Mouse (Mus musculus) myocyte (in vitro differentiated cells): ENCODE data around the gene Vcp.
A peak's percentile ranks its signal among the peaks of the same experiment; 100 is the strongest.
"Not testable (repeated sequence)": the region's sequence is repeated elsewhere in the genome, so short reads cannot be mapped to it uniquely, and the experiment has no call there.

Experiments used
- CEBPB ChIP-seq: IDR thresholded peaks from 2 replicates; pipeline ENCODE4 v1.6.1; 2011; ENCODE audit warnings: mild to moderate bottlenecking, moderate library complexity; ENCODE audit not compliant: poor library complexity, insufficient read depth, severe bottlenecking
- E2F4 ChIP-seq: IDR thresholded peaks from one replicate; pipeline ENCODE4 v1.6.1; 2011; ENCODE audit warnings: mild to moderate bottlenecking, control low read depth, moderate library complexity; ENCODE audit not compliant: insufficient read depth
- MAX ChIP-seq: IDR thresholded peaks from one replicate; pipeline ENCODE4 v1.6.1; 2011; ENCODE audit warnings: low read depth, mild to moderate bottlenecking, control low read depth
- MYOD1 ChIP-seq, 3 experiments: IDR thresholded peaks; one replicate each; pipeline ENCODE4 v1.6.1; 2011; ENCODE audit warnings: control low read depth in 2 of 3, low read depth in 2 of 3, mild to moderate bottlenecking in 2 of 3, moderate library complexity in 1 of 3; ENCODE audit not compliant: insufficient read length in 2 of 3, control insufficient read depth in 1 of 3
- MYOG ChIP-seq, 3 experiments: IDR thresholded peaks; one replicate each; pipeline ENCODE4 v1.6.1; 2011; ENCODE audit warnings: control low read depth in 2 of 3, low read depth in 2 of 3, mild to moderate bottlenecking in 2 of 3; ENCODE audit not compliant: insufficient read length in 2 of 3, control insufficient read depth in 1 of 3, insufficient read depth in 1 of 3
- POLR2A ChIP-seq: IDR thresholded peaks from one replicate; pipeline ENCODE4 v1.6.1; 2011; ENCODE audit warnings: low read depth, mild to moderate bottlenecking, control low read depth, moderate library complexity; ENCODE audit not compliant: insufficient read length
- POLR2AphosphoS2 ChIP-seq: IDR thresholded peaks from one replicate; pipeline ENCODE4 v1.6.1; 2011; ENCODE audit warnings: low read depth, control low read depth; ENCODE audit not compliant: insufficient read length
- REST ChIP-seq: IDR thresholded peaks from one replicate; pipeline ENCODE4 v1.6.1; 2011; ENCODE audit warnings: mild to moderate bottlenecking, control low read depth, moderate library complexity; ENCODE audit not compliant: insufficient read depth, insufficient read length
- SRF ChIP-seq: IDR thresholded peaks from one replicate; pipeline ENCODE4 v1.6.1; 2011; ENCODE audit warnings: low read depth; ENCODE audit not compliant: control insufficient read depth, insufficient read length
- TCF12 ChIP-seq: IDR thresholded peaks from one replicate; pipeline ENCODE4 v1.6.1; 2011; ENCODE audit warnings: mild to moderate bottlenecking, control low read depth; ENCODE audit not compliant: poor library complexity, insufficient read depth, severe bottlenecking
- TCF3 ChIP-seq: IDR thresholded peaks from one replicate; pipeline ENCODE4 v1.6.1; 2011; ENCODE audit warnings: low read depth, control low read depth; ENCODE audit not compliant: insufficient read length
- USF1 ChIP-seq: IDR thresholded peaks from one replicate; pipeline ENCODE4 v1.6.1; 2011; ENCODE audit warnings: low read depth, mild to moderate bottlenecking, control low read depth, moderate library complexity

DNA sequence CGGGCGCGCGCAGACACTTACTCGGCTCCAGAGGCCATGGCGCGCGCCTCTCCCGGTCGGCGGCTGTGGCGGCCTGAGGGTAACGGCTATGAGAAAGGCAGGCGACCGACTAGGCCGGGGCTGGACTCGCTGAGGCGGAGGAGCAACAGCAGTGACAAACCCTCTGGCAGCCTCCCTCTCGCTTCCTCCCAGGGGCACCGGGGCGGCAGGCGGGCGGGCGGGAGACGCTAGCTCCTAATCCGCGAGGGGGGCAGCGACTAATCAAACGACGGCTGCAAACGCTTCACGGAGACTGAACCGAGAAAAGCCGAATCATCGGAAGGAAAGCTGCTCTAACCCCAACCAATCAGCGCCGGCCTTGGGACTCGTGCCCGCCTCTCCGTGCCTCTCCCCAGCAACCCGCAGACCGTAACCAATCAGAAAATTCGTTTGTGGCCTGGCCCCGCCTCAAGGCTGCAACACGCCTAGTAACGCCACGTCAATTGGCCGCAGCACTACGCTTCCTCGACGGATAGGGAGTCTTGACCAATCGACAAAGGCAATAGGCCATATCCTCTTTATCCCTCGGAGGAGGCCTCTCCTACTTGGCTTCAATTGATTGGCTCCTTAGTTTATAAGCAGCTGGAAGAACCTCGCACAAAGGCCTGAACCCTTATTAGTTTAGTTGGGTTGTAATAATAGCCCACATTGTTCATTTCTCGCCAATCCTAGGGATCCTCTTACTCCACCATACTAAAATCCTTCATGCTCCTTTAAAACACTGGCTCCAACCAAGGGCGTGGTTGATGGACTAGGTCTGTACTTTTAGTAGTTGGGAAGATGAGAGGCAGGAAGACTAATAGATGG, at the start of gene Vcp:
- peak; percentile 24 for TF ChIP-seq POLR2A
- TF ChIP-seq TCF12; SRF; E2F4; CEBPB; REST; MAX; POLR2AphosphoS2; TCF3; MYOG (IDR thresholded peaks at IDR 0.05; ENCODE audit: control insufficient read depth in 1 of 3, insufficient read depth in 1 of 3, insufficient read length in 2 of 3, low read depth in 2 of 3); MYOD1 (IDR thresholded peaks at IDR 0.05; ENCODE audit: control insufficient read depth in 1 of 3, insufficient read length in 2 of 3, low read depth in 2 of 3); USF1: not testable (repeated sequence)
